Mouse (Mus musculus) midbrain, embryonic 16.5 days (tissue): ENCODE measurements at regions not wholly inside any gene's neighbourhood (a gene's known extent, or its start where the extent isn't known, plus 50 kb on each side); places are given as distances from the start of the nearest gene placed in this dataset.

Experiments
- ATAC-seq: fragments of 200-750 bp; cut with Nextera tagmentation; 2 replicates; pipeline ENCODE4 v1.8.0; 2017; ENCODE audit warnings: moderate TSS enrichment
- H3K27ac ChIP-seq: fragments of 300-500 bp; sonication (generic); 2 replicates; pipeline ENCODE4 v1.5.1; 2014; ENCODE audit warnings: mild to moderate bottlenecking, low read length, mixed read lengths
- H3K27me3 ChIP-seq: fragments of 300-500 bp; sonication (generic); 2 replicates; pipeline ENCODE4 v1.6.1; 2014; ENCODE audit warnings: low read depth, low read length, mixed read lengths; ENCODE audit not compliant: control insufficient read depth, insufficient read depth
- H3K36me3 ChIP-seq: fragments of 300-500 bp; sonication (generic); 2 replicates; pipeline ENCODE4 v1.6.1; 2014; ENCODE audit warnings: mild to moderate bottlenecking, low read length, moderate library complexity, mixed read lengths; ENCODE audit not compliant: control insufficient read depth, insufficient read depth
- H3K4me1 ChIP-seq: fragments of 300-500 bp; sonication (generic); 2 replicates; pipeline ENCODE4 v1.6.1; 2014; ENCODE audit warnings: mild to moderate bottlenecking, low read length, mixed read lengths; ENCODE audit not compliant: control insufficient read depth, insufficient read depth
- H3K4me2 ChIP-seq: fragments of 300-500 bp; sonication (generic); 2 replicates; pipeline ENCODE4 v1.6.1; 2014; ENCODE audit warnings: mild to moderate bottlenecking, low read length, mixed read lengths
- H3K4me3 ChIP-seq: fragments of 300-500 bp; sonication (generic); 2 replicates; pipeline ENCODE4 v1.5.1; 2014; ENCODE audit warnings: low read depth, mild to moderate bottlenecking, low read length, moderate library complexity, mixed read lengths
- H3K9ac ChIP-seq: fragments of 300-500 bp; sonication (generic); 2 replicates; pipeline ENCODE4 v1.6.1; 2014; ENCODE audit warnings: low read depth, low read length, mixed read lengths
- H3K9me3 ChIP-seq: fragments of 300-500 bp; sonication (generic); replicated peaks from 2 replicates; pipeline ENCODE4 v1.6.1; 2014; ENCODE audit warnings: mild to moderate bottlenecking, low read length, mixed read lengths; ENCODE audit not compliant: control insufficient read depth, poor library complexity, severe bottlenecking
- WGBS: fragments of 180-500 bp; shearing (Covaris S2); extraction: QIAGEN DNeasy Blood & Tissue Kit; methylation state at CpG from one replicate; pipeline ENCODE4 v1.1.7; 2014; 5-methylcytosine and 5-hydroxymethylcytosine counted together

DNA sequence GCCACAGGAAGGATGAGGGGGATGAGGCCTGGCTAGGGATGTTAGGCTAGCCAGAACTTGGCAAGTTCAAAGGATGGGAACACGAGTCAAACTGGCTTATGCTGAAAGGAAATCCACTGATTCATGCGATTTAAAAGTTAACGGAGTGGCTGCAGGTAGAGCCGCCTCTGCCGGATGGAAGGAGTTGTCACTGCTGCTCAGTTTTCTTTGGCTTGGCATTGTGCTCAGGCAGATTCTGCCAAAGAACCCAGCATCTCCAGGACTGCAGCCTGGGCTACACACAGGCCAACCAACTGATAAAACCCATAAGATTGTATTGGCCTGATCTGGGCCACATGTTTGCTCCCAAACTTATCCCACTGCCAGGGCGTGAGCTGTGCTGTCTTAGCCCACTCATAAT lies 105.3 kb upstream of the Aldh1a3 start:
- Histone ChIP-seq H3K27ac (no peak overlapping the region), H3K9me3 (no peaks in the 10 kb centered on the region), H3K27me3 (no peaks in the 10 kb centered on the region), H3K4me3 (no peak overlapping the region), H3K36me3 (no peaks in the 10 kb centered on the region), H3K4me2 (no peak overlapping the region), H3K4me1 (no peaks in the 10 kb centered on the region), H3K9ac (no peak overlapping the region)
- no peak for ATAC-seq
- WGBS: 83% methylated on average over 6 of the region's 6 CpGs

DNA sequence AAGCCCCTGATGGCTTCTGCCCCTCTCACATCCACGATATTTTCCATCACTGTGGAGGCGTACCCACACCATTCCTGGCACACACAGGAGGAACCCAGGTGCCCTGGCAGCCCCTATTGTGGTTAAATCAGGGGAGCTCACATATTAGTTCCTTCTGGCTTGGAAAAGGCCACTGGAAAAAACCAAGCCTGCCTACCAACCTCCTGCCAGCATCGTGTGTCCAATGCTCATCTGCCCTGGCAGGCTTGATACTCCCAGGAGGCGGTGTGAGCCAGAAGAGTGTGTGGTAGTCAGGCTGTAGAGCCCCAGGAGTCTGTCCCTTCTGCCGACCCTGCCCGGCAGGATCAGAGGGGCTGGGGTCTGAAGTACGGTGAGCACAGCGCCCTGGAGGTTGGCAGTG lies 104.7 kb upstream of the Aldh1a3 start:
- Histone ChIP-seq H3K9ac (no peak overlapping the region), H3K27me3 (no peaks in the 10 kb centered on the region), H3K4me3 (no peak overlapping the region), H3K27ac (no peak overlapping the region), H3K4me1 (no peaks in the 10 kb centered on the region), H3K36me3 (no peaks in the 10 kb centered on the region), H3K9me3 (no peaks in the 10 kb centered on the region), H3K4me2 (no peak overlapping the region)
- WGBS: 86% methylated on average over 8 of the region's 8 CpGs
- no peak for ATAC-seq

DNA sequence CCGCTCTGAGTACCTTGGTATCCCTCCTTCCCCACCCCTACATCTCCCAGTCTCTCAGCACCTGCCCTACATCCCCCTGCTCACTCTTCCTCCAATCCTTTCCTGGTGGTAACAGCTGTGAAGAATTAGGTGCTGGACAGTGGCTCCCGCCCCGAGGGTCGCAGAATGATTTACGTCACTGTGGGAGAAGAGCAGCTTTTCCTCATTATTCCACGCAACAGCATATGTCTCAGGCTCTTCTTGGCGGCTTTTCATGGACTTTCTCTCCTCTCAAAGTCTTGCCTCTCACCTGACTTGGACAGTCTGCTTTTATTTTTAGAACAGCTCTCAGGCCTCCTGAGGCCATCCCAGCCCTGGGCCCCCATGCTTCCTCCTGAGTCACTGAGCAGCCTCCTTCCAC lies 103.8 kb upstream of the Aldh1a3 start:
- 88% methylated on average over 7 of the region's 7 CpGs for WGBS
- ATAC-seq: no peak

DNA sequence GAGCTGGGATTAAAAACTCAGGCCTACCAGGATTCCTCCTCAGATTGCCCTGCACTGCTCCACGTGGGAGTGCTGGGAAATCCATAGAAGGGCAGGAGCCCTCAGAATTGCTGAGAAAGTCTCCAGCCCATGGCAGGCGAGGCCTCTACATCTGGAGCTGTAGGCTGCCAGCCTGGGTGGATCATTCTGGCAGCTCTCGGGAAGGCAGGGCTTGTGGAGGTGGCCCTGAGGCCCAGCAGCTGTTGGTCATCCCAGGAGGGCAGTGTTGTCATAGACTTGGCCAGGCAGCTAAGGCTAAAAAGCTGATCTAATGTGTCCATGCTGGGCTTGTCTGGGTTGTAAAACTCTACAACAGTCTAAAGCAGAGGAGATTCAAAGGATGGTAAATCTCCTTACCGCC lies 101.6 kb upstream of the Aldh1a3 start:
- Histone ChIP-seq H3K36me3 (no peaks in the 10 kb centered on the region), H3K9ac (no peak overlapping the region), H3K4me3 (no peak overlapping the region), H3K27me3 (no peaks in the 10 kb centered on the region), H3K27ac (no peak overlapping the region), H3K4me1 (no peaks in the 10 kb centered on the region), H3K4me2 (no peak overlapping the region), H3K9me3 (no peaks in the 10 kb centered on the region)
- WGBS: 81% methylated on average over 4 of the region's 4 CpGs
- no peak for ATAC-seq

More for the DNA sequence above, 103.8 kb upstream of the Aldh1a3 start:
- no peaks in the 10 kb centered on the region for H3K36me3 ChIP-seq
- H3K4me2 ChIP-seq: no peak overlapping the region
- H3K9ac ChIP-seq: no peak overlapping the region
- H3K27me3 ChIP-seq: no peaks in the 10 kb centered on the region
- H3K4me3 ChIP-seq: no peak overlapping the region
- H3K27ac ChIP-seq: no peak overlapping the region
- no peaks in the 10 kb centered on the region for H3K9me3 ChIP-seq
- H3K4me1 ChIP-seq: no peaks in the 10 kb centered on the region

DNA sequence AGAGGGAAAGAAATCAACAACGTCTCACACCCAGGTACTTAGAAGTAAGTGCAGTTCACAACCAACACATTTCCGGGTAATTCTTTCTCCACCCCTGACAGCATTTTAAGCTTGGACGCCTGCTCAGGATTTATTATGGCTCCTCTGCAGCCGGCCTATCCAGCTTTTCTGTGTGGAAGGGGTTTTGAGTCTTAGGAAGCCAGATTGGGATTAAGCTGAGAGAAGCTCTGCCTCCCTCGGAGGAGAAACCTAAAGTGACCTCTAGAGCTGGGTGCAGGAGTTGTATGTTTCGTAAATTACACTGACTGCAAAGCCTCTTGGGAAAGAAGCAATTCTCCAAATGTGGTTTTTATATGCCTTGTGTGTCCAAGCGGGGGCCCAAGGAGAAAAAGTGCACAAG lies 96.6 kb upstream of the Aldh1a3 start:
- H3K4me1 ChIP-seq: no peaks in the 10 kb centered on the region
- H3K27ac ChIP-seq: no peak overlapping the region
- 65% methylated on average over 7 of the region's 7 CpGs for WGBS
- no peak overlapping the region for H3K4me2 ChIP-seq
- no peak for ATAC-seq
- no peak overlapping the region for H3K9ac ChIP-seq
- H3K4me3 ChIP-seq: no peak overlapping the region
- H3K36me3 ChIP-seq: no peaks in the 10 kb centered on the region
- H3K27me3 ChIP-seq: no peaks in the 10 kb centered on the region
- no peaks in the 10 kb centered on the region for H3K9me3 ChIP-seq

DNA sequence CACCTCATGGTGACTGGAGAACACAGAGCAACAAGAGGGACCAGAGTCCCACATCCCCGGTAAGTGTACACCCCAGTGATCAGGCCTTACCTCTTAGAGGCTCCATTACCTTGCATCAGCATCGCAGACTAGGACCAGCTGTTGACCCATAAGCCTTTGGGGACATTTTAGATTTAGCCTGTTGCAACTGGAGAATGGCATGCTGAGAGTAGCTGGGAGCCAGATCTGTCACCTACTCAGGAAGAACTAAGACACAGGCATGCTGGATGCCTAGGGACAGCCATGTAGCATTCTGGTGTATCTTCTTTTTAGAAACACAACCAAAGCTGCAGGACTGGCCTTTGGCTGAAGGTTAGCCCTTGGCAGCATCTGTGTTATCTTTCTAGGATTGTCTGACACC lies 94.2 kb upstream of the Aldh1a3 start:
- no peak overlapping the region for H3K4me3 ChIP-seq
- WGBS: 95% methylated on average over 2 of the region's 2 CpGs
- H3K36me3 ChIP-seq: no peaks in the 10 kb centered on the region
- no peak overlapping the region for H3K27ac ChIP-seq
- H3K9me3 ChIP-seq: no peaks in the 10 kb centered on the region
- no peak for ATAC-seq
- no peaks in the 10 kb centered on the region for H3K27me3 ChIP-seq
- no peaks in the 10 kb centered on the region for H3K4me1 ChIP-seq
- no peak overlapping the region for H3K4me2 ChIP-seq
- no peak overlapping the region for H3K9ac ChIP-seq

DNA sequence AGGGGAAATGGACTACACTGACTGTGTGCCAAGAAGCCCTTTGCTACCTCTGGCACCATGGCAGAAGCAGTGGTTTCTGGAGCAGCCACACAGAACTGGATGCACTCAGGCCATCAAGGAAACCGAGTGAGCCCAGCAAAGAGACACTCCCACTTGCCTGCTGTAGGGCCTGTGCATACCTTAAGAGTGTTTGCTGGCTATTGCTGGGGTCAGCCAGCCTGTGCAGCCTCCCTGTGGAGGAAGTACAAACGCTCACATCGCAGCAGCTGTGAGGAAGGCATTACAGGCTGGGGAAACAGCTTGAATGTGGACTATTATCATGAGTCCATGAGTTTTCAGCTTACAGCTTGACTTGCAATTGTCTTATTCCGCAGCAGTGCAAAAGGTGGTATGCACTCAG lies 88.8 kb upstream of the Aldh1a3 start:
- no peaks in the 10 kb centered on the region for H3K27me3 ChIP-seq
- no peaks in the 10 kb centered on the region for H3K4me1 ChIP-seq
- H3K9me3 ChIP-seq: no peaks in the 10 kb centered on the region
- no peak overlapping the region for H3K27ac ChIP-seq
- ATAC-seq: no peak
- WGBS: 50% methylated on average over 4 of the region's 4 CpGs
- H3K4me2 ChIP-seq: no peak overlapping the region
- no peaks in the 10 kb centered on the region for H3K36me3 ChIP-seq
- H3K4me3 ChIP-seq: no peak overlapping the region
- H3K9ac ChIP-seq: no peak overlapping the region

DNA sequence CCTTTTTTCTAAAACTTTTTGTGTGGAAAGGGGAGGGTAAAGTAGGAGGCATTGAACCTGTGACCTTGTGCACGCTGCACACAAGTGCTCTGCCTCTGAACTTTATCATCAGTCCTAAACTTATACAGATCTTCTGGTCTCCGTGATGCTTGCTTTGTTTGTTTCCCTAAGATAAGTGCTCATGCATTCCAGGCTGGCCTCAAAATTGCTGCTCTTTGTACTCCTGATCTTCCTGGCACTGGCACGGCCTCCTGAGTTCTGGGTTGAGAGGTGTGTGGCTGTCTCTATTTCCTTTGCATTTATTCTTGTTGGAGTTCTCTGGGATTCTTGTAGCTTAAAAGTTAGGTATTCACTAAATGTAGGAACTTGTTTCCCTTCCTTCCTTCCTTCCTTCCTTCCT lies 86.1 kb upstream of the Aldh1a3 start:
- ATAC-seq: no peak
- no peaks in the 10 kb centered on the region for H3K4me1 ChIP-seq
- H3K4me3 ChIP-seq: no peak overlapping the region
- WGBS: 72% methylated on average over 3 of the region's 3 CpGs
- H3K27me3 ChIP-seq: no peaks in the 10 kb centered on the region
- H3K27ac ChIP-seq: no peak overlapping the region
- H3K9ac ChIP-seq: no peak overlapping the region
- no peak overlapping the region for H3K4me2 ChIP-seq
- no peaks in the 10 kb centered on the region for H3K9me3 ChIP-seq
- H3K36me3 ChIP-seq: no peaks in the 10 kb centered on the region

DNA sequence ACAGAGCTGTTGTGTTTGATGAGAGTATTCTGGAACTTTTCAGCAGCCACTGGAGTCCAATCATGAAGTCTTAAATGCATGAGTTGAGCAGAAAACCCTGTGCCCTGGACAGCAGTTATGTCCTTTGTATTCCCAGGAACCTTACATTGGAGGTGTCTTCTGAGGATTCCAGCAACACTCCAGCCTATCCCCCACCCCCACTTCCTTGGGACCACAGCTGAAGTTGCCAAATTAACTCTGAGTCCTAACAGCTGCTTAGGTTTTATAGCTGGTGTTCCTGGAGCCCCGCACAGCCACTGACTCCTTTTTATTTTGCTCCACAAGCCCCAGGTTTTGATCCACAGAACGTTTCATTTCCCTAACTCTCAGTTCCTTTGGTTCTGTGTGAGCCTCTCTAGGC lies 78.4 kb upstream of the Aldh1a3 start:
- Histone ChIP-seq H3K4me3 (no peak overlapping the region), H3K4me1 (no peaks in the 10 kb centered on the region), H3K4me2 (no peak overlapping the region), H3K36me3 (no peaks in the 10 kb centered on the region), H3K27ac (no peak overlapping the region), H3K27me3 (no peaks in the 10 kb centered on the region), H3K9ac (no peak overlapping the region), H3K9me3 (peaks cover 5% of the 10 kb centered on the region; the same call in 1 of the 2 replicates)
- 81% methylated on average over 2 of the region's 2 CpGs for WGBS
- ATAC-seq: no peak

DNA sequence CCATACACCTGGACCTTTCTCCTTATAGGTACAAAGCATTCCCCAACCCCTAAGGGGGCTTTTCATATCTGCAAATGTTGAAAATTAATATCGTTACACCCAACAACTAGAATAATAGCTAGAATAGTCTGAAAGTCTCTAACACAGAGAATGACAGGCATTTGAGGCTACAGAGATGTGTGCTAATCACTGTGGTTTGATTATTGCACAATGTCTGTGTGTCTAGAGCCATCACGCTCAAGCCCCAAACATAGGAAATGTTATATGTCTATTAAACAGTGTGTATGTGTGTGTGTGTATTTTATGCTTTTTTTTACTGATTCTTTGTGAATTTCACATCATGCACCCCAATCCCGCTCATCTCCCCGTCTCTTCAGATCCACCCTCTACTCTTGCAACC lies 77.2 kb upstream of the Aldh1a3 start:
- no peak overlapping the region for H3K4me3 ChIP-seq
- H3K36me3 ChIP-seq: no peaks in the 10 kb centered on the region
- H3K27me3 ChIP-seq: no peaks in the 10 kb centered on the region
- no peak overlapping the region for H3K9ac ChIP-seq
- WGBS: 97% methylated on average over 4 of the region's 4 CpGs
- no peak for ATAC-seq
- H3K4me2 ChIP-seq: no peak overlapping the region
- no peaks in the 10 kb centered on the region for H3K4me1 ChIP-seq
- H3K27ac ChIP-seq: no peak overlapping the region
- H3K9me3 ChIP-seq: peaks cover 5% of the 10 kb centered on the region; the same call in 1 of the 2 replicates
